Mouse (Mus musculus): ENCODE measurements around the gene Bmpr1b.

The Bmpr1b gene

GRCm38 (mm10) chr3:141899521-141899920 lies 269.7 kb downstream of the Bmpr1b start:
- no peak for DNase-seq

- DNase-seq: no peak
These were observed 271.5 kb downstream of the Bmpr1b start for GRCm38 (mm10) chr3:141897698-141898097.

GRCm38 (mm10) chr3:141896870-141897554 lies 272.2 kb downstream of the Bmpr1b start:
- no peak for DNase-seq

- no peak for DNase-seq
These were observed 274.1 kb downstream of the Bmpr1b start for GRCm38 (mm10) chr3:141895096-141895495.

- DNase-seq: peak; percentile 24
These were observed 278.6 kb downstream of the Bmpr1b start for GRCm38 (mm10) chr3:141890668-141891067.

GRCm38 (mm10) chr3:141887476-141888274 lies 281.6 kb downstream of the Bmpr1b start:
- DNase-seq: peak; percentile 63

GRCm38 (mm10) chr3:141884190-141884589 lies 285.0 kb downstream of the Bmpr1b start:
- no peak for DNase-seq

- no peak for DNase-seq
These were observed 286.7 kb downstream of the Bmpr1b start for GRCm38 (mm10) chr3:141882496-141882895.

GRCm38 (mm10) chr3:141872337-141873042 lies 296.7 kb downstream of the Bmpr1b start:
- peak; percentile 57 for DNase-seq

- DNase-seq: no peak
These were observed 297.4 kb downstream of the Bmpr1b start for GRCm38 (mm10) chr3:141871805-141872204.

GRCm38 (mm10) chr3:141862816-141863461 lies 306.3 kb downstream of the Bmpr1b start:
- peak; percentile 81 for DNase-seq

- no peak for DNase-seq
These were observed 312.1 kb downstream of the Bmpr1b start for GRCm38 (mm10) chr3:141857123-141857522.

- DNase-seq: no peak
These were observed 314.9 kb downstream of the Bmpr1b start for GRCm38 (mm10) chr3:141854339-141854738.

GRCm38 (mm10) chr3:141850141-141850540 lies 319.1 kb downstream of the Bmpr1b start:
- no peak for DNase-seq

GRCm38 (mm10) chr3:141849206-141849605 lies 320.0 kb downstream of the Bmpr1b start:
- no peak for DNase-seq

- peak; percentile 74 for DNase-seq
These were observed 330.4 kb downstream of the Bmpr1b start for GRCm38 (mm10) chr3:141838864-141839263.

GRCm38 (mm10) chr3:141831135-141831534 lies 338.1 kb downstream of the Bmpr1b start:
- peak; percentile 71 for DNase-seq

GRCm38 (mm10) chr3:141828301-141828700 lies 340.9 kb downstream of the Bmpr1b start:
- no peak for DNase-seq

- DNase-seq: peak; percentile 85
These were observed 349.8 kb downstream of the Bmpr1b start for GRCm38 (mm10) chr3:141819331-141819941.

GRCm38 (mm10) chr3:141818615-141819312 lies 350.5 kb downstream of the Bmpr1b start:
- peak; percentile 48 for DNase-seq

GRCm38 (mm10) chr3:141814776-141815175 lies 354.4 kb downstream of the Bmpr1b start:
- DNase-seq: no peak

GRCm38 (mm10) chr3:141811348-141811747 lies 357.9 kb downstream of the Bmpr1b start:
- peak; percentile 87 for DNase-seq

All from embryo, embryonic 11 days (tissue).